Mouse (Mus musculus): ENCODE results near the gene Sort1.
"Not testable (repeated sequence)": the region's sequence is repeated elsewhere in the genome, so short reads cannot be mapped to it uniquely, and the experiment has no call there.

Sort1 gene

GRCm38 (mm10) chr3:108283781-108284601 is at the start of gene Sort1:
Gene Sort1, plus strand, starts transcription at chr3:108284082.
- peak; percentile 31 to 68 for DNase-seq (ENCODE audit: low spot score in 2 of 2)

DNA sequence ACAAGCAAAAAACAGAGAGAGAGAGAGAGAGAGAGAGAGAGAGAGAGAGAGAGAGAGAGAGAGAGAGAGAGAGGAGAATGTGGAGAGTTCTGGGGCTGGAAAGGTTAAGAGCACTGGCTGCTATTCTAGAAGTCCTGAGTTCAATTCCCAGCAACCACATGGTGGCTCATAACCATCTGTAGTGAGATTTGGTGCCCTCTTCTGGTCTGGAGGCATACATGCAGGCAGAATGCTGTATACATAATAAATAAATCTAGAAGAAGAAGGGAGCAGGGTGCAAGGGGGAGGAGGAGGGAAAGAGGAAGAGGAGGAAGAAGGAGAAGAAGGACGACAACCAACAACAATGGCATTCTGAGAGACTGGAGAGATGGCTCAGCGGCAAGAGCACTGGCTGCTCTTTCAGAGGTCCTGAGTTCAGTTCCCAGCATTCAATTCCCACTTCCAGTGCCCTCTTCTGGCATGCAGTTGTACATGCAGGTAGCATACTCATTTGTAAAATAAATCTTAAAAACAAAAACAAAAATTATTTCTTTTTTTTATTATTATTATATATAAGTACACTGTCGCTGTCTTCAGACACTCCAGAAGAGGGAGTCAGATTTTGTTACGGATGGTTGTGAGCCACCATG is 46.3 kb upstream of the Sort1 start:
- DNase-seq (ENCODE audit: low spot score in 2 of 2): not testable (repeated sequence)

DNA sequence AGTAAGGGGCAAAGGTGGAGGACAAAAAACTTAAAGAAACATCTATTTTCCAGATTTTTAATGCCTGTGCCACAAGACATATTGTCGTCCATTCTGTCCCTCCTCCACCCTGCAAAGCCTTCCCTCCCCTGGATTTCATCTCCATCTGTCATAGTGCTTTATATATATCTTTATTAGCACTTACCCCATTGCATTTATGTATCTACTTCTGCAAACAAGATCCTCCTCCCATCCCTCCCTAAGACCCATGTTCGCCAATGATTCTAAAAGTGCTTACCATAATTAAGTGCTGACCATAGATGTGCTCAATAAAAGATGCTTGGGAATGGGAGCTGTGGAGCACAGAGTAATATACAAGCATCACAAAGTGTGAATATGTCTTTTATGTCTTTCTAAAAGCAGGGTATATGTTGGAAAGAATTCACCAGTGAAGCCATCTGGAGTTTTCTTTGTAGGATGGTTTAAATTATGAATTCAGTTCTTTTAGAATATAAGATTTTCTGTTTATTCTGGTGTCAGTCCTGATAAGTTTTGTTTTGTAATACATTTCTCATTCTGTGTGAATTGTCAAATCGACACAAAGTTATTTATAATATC is 42.5 kb upstream of the Sort1 start:
- no peak for DNase-seq (ENCODE audit: low spot score in 2 of 2)

GRCm38 (mm10) chr3:108246857-108247256 is 37.0 kb upstream of the Sort1 start:
- no peak for DNase-seq (ENCODE audit: low spot score in 2 of 2)

DNA sequence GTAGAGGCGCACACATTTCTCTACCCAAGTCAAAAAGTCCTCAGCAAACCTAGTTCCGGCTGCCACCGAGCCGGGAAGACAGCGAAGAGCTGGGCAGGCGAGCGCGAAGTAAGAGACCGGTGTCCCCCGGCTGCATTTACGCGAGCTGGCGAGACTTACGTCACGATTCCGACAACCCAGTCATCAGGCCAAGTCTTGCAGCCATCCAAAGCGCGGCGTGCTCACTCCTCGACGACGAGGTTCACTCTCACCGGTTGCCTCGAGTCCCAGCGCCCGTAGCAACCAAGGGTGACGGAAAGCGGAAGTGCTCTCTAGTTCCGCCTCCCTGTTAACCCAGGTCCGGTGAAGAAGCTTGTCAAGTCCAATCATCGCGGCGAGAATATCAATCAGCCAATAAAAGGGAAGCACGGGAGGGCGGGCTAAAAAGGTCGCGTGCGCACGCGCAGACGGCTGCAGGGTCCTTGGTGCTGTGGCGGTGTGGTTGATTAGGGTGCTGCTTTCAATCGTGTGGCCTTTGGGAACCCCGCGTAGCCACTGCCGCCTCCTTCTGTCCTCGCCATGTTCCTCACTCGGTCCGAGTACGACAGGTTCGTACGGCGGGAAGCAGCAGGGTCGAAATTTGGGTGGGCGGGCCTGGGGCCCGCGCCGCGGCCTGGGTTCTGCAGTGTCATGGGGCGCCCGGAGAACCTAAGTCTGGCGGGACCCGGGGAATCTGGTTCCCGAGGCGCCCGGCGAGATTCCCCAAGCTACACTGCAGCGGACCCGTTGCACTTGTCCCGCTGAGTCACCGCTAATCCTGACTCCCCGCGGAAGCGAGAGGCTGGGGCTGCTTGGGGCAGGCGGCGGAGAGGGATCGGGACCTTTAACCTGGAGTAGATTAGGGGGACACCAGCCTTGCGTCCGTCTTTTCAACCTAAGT is 26.9 kb upstream of the Sort1 start, which contains the start of gene Psma5:
Gene Psma5 (plus strand): TSS at position 208 of the 919 bp plus-strand sequence.
- peak; percentile 89 to 97 for DNase-seq (ENCODE audit: low spot score in 2 of 2)

GRCm38 (mm10) chr3:108257831-108258500 is 25.9 kb upstream of the Sort1 start:
- no peak for DNase-seq (ENCODE audit: low spot score in 2 of 2)

DNA sequence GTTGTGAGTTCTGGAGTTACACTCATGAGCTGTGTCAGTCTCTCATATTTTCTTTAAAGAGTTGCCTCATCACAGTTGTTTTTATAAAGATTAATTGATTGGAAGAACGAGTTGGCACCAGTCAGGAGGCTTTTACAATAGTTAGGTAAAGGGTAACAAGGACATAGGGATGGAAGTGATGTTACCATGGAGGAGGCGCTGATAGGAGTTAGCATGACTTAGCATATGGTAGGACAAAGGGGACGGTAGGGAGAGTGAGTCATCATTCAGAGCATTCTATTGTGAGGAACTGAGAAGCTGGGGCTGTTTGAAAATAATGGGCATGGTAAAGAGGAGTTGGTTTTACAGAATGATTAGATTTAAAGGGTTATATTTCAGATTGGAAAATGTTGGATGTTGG is 24.6 kb upstream of the Sort1 start:
- no peak for DNase-seq (ENCODE audit: low spot score in 2 of 2)

DNA sequence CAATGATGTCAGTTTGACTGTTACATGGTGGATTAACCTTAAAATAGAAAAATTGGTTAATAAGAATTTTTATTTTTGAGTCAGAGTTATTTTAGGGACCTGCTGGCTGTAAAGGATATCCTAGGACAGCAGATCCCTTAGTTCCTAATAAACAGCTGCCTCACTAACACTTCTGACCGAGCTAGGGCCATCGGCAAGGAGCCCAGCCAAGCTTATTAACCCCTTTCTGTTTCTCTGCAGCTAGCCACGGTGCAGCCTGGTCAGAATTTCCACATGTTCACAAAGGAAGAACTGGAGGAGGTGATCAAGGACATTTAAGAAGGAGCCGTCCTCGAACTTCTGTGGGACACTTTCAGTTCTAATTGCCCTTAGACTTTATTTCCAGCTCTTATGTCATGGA is 4.4 kb upstream of the Sort1 start:
- DNase-seq (ENCODE audit: low spot score in 2 of 2): not testable (repeated sequence)

GRCm38 (mm10) chr3:108282401-108283240 is 1.3 kb upstream of the Sort1 start:
- DNase-seq (ENCODE audit: low spot score in 2 of 2): no peak

GRCm38 (mm10) chr3:108283241-108283561 is 681 bp upstream of the Sort1 start:
- no peak for DNase-seq (ENCODE audit: low spot score in 2 of 2)

- no peak for DNase-seq (ENCODE audit: low spot score in 2 of 2)
Measured at GRCm38 (mm10) chr3:108285078-108285711, 1.3 kb downstream of the Sort1 start.

GRCm38 (mm10) chr3:108286671-108287439 is 3.0 kb downstream of the Sort1 start:
- no peak for DNase-seq (ENCODE audit: low spot score in 2 of 2)

- no peak for DNase-seq (ENCODE audit: low spot score in 2 of 2)
Measured at GRCm38 (mm10) chr3:108287811-108288805, 4.2 kb downstream of the Sort1 start.

DNA sequence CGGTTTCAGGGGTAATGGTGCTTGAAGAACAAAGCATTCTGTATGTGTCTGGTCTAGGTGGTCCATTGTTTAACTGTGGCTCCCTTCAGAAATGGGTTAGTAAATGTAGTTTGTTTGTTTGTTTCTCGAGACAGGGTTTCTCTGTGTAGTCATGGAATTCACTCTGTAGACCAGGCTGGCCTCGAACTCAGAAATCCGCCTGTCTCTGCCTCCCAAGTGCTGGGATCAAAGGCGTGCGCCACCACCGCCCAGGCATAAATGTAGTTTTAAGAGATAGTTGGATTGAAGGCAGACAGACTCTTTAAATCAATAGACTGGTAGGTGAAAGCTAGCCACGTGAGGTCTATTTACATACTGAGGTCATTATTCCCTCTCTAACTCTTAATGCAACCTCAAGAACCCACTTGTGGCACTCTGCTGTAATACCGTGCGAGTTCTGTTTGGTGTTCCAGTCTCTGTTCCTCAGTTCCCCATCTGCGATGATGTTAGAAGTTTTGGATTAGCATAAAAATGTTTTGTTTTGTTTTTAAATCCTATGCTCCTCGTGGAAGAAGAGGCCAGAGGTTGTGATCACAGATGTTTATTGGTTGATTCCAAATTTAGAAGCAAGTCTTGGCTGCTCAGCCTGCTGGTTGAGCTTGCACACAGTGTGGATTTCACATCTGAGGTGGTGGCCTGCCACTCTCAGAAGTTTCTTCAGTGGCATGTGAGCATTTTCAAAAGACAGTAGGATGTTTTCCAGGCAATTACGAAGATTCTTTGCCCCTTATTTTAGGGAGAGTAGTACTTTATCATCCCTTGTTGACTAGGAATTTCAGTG is 5.6 kb downstream of the Sort1 start:
- DNase-seq (ENCODE audit: low spot score in 2 of 2): no peak

- no peak for DNase-seq (ENCODE audit: low spot score in 2 of 2)
Measured at GRCm38 (mm10) chr3:108291036-108291799, 7.3 kb downstream of the Sort1 start.

GRCm38 (mm10) chr3:108294398-108294797 is 10.5 kb downstream of the Sort1 start:
- DNase-seq (ENCODE audit: low spot score in 2 of 2): no peak
